Mouse (Mus musculus): ENCODE measurements at regions not wholly inside any gene's neighbourhood (a gene's known extent, or its start where the extent isn't known, plus 50 kb on each side); places are given as distances from the start of the nearest gene placed in this dataset.

DNA sequence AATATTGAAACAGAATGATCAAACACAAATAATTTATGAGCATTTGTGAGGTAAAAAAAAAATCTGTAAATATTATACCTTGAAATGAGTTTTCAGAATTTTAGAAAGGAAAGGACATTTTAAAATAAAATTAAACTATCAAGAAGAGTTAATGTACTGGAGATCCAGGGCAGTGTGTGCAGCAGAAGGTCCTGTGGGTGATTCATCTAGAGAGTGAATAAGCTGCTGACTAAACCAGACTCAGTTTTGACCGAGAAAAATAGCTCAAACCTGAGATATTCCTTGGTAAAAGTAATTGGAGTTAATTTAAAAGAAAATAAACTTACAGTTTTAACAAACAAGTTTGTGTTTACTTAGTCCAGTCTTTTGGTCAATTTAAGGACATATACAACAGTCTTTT, 1118.6 kb upstream of the Celf2 start:
- no peak for DNase-seq (ENCODE audit: low spot score)

DNA sequence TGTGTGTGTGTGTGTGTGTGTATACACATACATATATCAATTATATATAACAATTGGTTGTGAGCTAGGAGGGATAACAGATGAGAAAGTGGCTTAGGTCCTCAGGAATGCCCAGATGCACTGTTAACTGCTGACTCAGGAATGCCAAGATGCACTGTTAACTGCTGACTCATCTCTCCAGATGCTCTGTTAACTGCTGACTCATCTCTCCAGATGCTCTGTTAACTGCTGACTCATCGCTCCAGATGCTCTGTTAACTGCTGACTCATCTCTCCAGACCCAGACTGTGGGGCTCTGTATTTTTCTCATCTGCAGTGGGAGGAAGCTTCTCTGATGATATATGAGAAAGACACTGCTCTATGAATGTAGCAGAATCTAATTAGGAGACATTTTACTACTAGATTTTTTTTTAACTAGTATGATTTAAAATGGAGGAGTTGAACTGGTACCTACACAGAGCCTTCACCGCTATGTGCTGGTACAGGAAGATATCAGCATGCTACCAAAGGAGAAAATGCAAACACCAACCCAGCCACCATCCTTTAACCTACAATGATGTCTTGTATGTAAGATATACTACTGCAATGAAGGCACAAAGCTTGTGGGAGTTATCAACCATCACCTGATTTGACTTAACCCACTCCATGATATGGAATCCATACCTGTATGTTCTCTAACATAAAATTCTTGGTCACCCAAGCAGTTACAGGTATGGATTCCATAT, 1119.3 kb upstream of the Celf2 start:
- DNase-seq (ENCODE audit: low spot score): no peak

DNA sequence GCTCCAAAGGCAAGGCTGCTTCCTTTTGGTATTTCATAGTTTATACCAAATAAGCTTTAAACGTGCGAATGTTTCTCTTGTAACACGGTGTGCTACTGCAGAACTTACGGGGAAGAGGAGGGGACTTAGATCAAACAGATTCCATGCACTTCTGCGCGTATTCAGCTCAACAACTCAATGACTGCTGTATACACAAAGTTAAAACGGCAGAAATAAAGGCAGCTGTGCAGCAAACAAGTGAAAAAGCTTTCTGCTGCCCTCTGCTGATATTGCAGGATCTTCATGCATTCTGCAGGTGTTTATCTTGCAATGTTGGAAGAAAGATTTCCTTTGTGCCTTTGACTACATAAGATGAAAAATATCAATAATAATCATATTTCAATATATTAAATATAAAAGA, 1128.7 kb upstream of the Celf2 start:
- no peak for DNase-seq (ENCODE audit: low spot score)

DNA sequence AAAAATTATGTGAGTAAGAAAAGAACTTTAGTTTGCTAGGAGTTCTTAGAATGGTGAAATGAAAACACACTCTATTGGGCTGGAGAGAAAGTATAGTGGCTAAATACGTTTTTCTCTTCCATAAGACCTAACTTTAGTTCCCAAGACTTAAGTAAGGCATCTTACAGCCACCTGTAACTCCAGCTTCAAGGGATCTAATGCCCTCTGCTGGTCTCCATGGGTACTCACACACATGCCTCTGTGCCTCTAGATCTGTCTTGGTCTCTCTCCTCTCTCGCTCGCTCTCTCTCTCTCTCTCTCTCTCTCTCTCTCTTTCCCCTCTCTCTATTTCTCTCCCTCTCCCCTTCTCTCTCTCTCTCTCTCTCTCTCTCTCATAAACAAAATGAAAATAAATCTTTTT, 1129.9 kb upstream of the Celf2 start:
- DNase-seq (ENCODE audit: low spot score): no peak

DNA sequence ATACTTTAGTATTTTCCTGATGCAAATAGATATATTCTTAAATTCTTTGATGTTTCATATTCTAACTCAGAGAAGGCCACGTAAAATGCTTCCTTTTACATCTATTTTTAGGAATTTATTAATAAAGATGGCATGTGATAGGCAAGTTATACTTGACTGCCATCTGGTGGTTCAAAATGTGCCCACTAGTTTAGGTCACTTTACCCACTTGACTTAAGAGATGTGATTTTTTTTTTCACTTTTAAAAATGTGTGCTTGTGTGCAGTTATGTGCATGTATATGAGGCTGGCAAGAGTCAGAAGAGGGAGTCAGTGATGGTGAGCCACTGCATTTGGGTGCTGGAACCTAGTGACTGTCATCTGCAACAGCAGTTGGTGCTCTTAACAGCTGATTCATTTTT, 1136.1 kb upstream of the Celf2 start:
- no peak for DNase-seq (ENCODE audit: low spot score)

DNA sequence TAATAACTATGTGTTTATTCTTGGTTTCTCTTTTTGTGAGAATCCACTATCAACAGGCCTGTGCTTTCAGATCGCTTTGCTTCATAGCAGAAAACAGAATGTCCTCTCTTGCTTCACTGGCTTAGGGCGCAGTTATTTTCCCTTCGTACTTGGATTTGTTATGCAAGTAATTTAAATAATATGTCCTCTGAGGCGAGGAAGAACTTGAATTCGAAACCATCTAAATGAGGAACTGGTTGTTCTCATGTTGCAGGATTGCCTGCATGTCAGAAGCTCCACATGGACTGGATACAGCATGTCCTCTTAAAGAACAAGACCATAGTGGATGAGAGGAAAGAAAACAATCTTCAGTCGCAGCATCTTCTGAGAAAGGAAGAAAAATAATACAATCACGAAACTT, 1151.2 kb upstream of the Celf2 start:
- no peak for DNase-seq (ENCODE audit: low spot score)

DNA sequence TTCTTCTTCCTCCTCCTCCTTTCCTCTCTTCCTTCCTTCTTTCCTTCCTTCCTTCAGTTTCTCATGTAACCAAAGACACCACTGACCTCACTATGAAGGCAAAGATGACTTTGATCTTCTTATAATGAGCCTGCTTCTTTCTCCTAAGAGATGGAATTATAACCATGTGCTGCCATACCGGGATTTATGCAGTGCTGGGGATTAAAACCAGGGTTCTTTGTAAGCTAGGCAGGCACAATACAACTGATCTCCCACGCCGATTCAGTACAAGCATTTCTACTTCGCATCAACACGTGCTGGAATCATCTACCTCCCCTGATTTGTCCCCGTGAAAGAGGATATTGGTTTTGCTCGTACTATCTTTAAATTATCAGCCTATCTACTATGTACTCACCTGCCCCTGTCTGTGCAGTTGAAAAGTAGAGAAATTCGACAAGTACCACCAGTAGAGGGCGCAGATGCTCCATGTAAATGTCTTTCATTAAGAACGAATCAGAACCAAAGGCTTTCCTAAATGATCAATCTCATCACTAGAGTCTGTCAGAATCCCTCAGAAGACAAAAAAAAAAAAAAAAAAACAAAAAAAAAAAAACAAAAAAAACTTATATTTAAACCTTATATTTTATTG, 1164.5 kb upstream of the Celf2 start:
- DNase-seq (ENCODE audit: low spot score): no peak

DNA sequence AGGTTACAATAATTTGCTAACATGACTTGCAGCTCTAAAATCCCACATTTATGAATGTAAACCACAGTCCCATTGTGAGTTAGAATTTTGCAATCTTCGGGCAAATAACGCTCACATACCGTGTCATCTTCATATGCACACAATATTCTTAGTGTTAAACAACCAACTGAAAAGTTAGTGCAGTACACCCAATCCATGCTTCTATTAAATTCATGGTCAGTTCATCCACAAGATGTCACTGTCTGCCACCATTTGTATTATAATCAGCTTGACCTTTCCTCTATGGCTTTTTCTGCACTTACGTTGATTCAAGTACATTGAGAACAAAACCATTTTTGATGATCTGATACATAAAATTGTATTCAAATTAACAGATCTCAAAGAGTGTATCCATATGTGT, 1166.2 kb upstream of the Celf2 start:
- no peak for DNase-seq (ENCODE audit: low spot score)

DNA sequence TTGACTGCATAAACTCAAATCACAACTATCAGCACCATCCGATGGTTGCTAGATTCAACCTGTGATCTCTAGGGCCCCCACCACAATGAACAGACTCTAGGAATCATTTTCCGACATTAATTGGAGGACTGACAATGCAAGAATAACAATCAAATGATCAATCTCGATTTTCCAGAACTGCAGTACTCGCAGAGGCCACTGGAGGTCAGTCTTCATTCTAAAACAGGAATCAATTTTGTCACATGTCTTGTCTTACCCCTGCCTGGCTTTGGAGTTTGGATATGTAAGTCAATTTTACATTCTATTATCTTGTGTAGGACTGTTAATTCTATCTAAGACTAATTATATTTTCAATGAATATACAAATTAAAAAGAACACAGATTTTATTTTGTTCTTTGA, 1167.2 kb upstream of the Celf2 start:
- DNase-seq (ENCODE audit: low spot score): no peak

DNA sequence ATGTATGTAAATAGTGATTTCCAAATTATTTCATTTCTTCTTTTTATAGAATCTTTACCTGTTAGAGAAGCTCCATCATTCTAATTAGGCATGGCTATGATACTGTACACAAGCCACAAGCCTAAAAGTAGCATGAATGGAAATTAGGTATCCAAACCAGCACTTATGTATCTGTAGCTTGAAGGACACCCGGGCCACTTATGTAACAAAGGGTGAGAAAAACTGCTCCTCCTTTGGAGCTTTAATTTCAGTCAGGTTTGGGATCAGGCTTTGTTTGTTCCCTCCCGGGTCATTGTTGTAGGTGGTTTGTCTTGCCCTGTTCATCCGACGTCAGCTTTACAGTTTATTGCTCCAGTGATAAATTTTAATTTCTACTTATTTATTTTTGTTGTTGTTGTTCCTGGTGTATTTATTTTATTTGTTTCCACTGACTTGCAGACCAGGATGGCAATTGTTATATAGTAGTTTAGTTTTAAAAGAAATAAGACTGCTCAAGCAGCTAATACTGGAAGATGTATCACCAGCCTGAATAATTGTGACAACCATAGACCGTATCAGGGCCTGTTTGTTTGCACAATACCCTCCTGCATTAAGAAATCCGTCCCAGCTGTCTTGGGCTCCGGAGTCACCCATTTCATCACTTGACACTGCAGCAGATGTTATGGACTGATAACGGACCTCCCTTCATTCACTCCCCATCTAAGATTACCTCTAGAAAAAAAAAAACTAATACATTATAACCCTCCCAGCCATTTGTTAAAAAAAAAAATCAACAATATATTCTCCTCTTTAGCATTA, 1181.7 kb upstream of the Celf2 start:
- no peak for DNase-seq (ENCODE audit: low spot score)

DNA sequence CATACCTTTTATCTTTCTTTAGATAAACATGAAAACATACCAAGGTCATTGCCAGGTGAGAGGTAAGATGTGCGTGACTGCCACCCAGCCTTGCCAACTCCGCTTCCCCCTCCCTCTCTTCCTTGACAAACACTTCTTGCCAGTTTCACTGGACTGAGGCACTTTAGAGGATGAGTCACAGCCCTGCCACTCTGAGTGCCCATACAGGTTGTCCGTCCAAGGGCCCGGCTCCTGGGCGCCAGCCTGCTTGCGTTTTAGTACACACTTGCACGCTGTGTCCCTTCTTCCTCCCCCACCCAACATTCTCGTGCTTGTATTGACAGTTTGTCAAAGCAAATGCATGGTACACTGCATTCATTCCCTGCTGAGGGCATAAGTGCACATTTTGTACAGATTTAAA, 1151.7 kb upstream of the 4930412O13Rik start:
- DNase-seq (ENCODE audit: low spot score): peak; percentile 14

DNA sequence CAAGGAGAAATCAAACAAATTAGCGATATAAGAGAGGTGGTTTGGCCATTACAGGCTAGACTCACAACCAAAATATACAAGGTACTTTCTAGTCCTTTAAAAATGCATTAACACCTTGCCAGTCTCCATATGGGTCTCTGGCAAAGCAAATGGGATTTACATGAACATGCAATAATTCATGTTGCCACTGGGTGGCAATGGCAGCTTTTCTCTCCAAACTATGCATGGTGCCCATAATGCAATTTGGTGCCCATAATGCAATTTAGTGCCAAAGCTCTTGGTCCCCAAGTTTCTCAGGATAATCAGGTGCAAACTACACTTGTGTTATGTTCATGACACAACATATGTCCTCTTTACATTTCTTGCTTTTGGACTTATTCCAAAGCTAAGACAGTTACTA, 1126.9 kb upstream of the 4930412O13Rik start:
- no peak for DNase-seq (ENCODE audit: low spot score)

DNA sequence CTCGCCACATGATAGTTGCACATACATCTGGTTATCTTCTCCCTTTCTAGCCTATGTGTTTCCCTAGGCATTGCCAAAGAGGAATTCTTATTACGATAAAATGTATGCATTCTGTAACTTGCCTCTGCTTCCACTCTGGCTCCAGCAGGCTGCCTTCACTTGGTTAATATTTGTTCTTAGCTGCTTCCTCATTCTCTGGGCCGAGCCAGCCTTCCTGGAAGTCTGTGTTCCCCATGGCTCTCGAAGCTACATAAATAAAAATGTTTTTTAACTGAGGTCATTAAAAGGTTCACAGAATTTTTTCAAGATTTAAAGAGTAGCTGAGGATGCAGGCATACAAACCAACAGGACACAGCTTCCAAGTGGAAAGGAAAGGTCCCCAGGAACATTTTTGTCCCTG, 1124.5 kb upstream of the 4930412O13Rik start:
- no peak for DNase-seq (ENCODE audit: low spot score)

DNA sequence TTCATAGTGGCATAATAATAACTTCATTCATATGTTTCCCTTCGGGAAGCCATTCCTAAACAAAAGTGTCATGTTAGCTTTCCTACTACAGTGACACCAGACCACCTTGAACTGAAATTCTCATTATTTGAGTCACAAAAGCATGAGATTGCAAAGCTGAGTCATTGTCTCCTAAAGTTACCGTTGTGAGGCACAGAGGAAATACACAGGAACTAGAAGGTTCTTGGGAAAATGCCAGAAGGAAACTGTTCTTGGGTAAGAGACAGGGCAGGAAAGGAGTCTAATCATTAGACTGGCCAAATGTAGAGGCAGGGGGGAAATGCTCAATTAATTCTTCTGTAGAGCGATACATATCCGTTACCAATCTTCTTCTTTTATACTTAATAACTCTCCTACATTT, 1110.4 kb upstream of the 4930412O13Rik start:
- DNase-seq (ENCODE audit: low spot score): no peak

DNA sequence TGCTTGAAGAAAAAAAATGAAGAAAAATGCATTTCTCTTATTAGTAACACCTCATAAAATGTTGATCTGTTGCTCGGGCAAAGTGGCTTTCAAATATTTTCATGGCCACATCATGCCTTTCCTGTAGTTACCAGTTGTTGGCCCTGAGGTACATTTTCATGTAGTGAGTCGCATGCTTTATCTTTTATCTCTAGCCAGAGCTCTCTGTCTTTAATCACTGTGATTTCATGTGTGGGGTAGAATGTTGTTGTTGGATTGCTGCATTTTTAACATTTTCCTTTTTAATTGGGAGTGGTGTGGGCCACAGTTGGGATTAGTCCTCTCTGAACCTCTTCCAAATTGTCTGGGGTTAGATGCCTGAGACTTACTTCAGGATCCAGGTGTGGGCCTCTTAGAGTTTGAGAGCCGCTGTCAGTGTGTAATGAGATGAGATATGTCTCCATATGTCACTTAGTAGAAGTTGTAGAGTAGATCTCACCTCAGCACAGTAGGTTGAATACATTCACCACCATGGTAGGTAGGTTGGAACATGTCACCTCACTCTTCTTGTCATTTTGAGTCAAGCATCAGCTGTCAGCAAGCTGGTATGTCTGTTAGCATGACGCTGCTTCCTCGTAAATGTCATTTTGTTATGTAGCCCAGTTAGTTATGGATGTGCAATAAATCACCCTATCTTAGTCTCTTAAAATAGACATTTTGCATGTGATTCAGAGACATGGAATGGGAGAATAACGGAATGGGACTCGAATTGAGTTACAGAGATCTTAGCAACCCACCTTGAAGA, 1099.7 kb upstream of the 4930412O13Rik start:
- DNase-seq (ENCODE audit: low spot score): no peak

DNA sequence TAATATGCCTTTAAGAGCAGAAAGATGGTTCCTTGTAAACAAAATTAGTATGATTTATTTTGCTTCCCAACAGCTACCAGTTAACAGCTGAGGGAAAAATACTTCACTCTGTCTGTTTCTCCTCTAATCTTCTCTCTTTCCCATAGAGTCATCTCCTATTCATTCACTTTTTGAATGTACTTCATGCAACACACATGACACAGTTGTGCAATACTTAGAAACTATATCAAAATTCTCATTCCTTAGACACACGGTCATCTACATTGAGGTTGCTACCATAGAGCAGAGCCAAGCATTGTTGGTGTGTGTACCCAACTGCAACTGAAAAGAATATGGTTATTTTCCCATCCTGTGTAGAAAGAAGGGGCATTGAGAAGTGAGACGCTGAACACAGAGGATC, 1098.8 kb upstream of the 4930412O13Rik start:
- DNase-seq (ENCODE audit: low spot score): no peak

DNA sequence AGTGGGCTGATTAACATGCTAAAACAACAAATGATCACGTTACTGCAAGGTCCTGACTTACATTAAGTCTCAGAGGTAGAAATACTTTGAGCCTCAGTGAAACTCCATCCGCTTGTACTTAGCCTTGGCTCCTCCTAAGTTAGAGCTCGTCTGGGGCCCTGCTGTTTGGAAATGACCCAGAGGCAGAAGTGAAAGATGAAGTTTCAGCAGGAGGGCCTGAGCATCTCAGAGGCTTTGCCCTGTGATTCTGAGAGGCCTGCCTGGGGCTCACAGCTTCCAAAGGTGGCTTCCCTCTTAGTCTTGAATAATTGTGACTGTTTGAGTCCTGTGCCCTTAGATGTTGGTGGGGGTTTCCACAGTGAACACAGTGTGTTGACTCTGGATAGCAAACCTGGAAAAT, 1079.0 kb upstream of the 4930412O13Rik start:
- no peak for DNase-seq (ENCODE audit: low spot score)

DNA sequence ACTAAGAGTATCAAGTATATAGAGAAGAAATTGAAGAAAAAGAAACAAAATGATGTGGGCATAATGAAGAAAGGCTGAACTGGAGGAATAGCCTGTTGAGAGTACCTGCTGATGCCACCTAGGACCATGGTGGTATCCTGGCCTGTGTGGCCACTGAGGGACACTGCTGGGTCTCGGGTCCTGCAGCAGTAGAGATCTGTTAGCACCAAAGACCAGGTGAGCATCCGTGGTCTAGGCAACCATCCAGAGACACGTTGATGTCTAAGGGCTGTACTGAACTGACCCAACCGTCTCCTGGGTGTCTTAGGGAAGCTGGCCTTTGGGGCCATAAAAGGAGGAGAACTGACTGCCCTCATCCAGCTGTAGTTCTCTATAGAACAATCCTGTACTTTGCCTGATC, 1071.4 kb upstream of the 4930412O13Rik start:
- DNase-seq (ENCODE audit: low spot score): no peak

DNA sequence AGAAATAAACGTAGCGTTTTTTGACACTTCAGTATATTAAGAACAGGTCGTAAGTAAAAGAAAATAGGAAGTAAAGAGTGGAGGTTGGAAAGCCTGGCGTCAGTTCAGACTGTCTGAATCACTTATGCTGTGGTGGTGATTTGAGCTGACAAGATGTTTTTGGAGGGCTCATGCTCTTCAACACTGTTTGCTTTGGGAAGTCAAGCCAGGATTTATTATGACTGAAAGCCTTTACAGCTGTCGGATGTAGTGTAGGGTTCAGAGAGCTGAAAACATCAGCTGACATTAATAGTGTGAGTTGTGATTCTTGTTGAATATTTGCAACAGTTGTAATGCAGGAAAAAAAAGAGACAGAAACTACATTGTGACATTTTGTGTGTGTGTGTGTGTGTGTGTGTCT, 1062.9 kb upstream of the 4930412O13Rik start:
- no peak for DNase-seq (ENCODE audit: low spot score)

DNA sequence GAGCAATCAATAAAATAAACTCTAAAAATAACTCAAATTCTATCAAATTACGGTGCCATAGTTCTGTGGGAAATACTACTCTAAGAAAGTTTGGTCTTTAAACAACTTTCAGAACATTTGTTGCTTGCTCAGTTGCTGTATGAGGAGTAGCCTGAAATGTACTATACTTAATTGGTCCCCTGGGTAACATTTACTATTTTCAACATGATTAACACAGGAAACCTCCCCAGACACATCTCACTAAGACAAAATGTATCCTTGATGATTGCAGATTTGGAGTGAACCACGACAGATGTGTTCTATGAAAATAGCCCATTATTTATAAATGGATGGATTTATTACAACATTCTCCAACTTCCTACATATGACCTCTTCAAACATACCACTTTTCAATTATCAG, 1055.6 kb upstream of the 4930412O13Rik start:
- no peak for DNase-seq (ENCODE audit: low spot score)
